ENCODE assay signal across 30 mouse cellular contexts in genomic region chr4:4650251-4650650, GRCm38 (mm10).
A peak's percentile ranks its signal among the peaks of the same experiment; 100 is the strongest.
DNase-seq lines count a peak whose midpoint lies in the region; ATAC-seq and TF ChIP-seq lines count a peak whose summit lies in the region.
"Had no signal": no experiment of that assay in that cellular context is flagged by ENCODE, and none has a peak within 500 bp of the region (broad histone marks: within the 10 kb centered on the region; RNA-seq: fewer than 3 reads in every experiment).

No protein-coding gene starts in this region.

- no peak for TF ChIP-seq CTCF in liver, adult 2 months (IDR thresholded peaks at IDR 0.05; ENCODE audit: low read depth, low read length)
- TF ChIP-seq CTCF in stomach, postnatal 0 days (IDR thresholded peaks at IDR 0.05; ENCODE audit: low read depth) = no peak
- TF ChIP-seq CTCF in heart, adult 2 months (IDR thresholded peaks at IDR 0.05) = no peak

- H3K4me1 ChIP-seq in kidney, embryonic 15.5 days = no peaks in the 10 kb centered on the region
- no peaks in the 10 kb centered on the region for H3K4me1 ChIP-seq in liver, adult 2 months (ENCODE audit: control insufficient read depth, insufficient read depth, low read length)
- no peaks in the 10 kb centered on the region for H3K4me1 ChIP-seq in stomach, embryonic 15.5 days
- H3K4me1 ChIP-seq in stomach, postnatal 0 days (replicated peaks; ENCODE audit: control insufficient read depth, insufficient read depth) = no peaks in the 10 kb centered on the region
- no peaks in the 10 kb centered on the region for H3K4me1 ChIP-seq in heart, adult 2 months (ENCODE audit: control insufficient read depth, insufficient read depth, low read length)
- H3K4me1 ChIP-seq: embryonic facial prominence, embryonic 12.5 days; heart, embryonic 15.5 days; hindbrain, embryonic 13.5 days; limb, embryonic 12.5 days; liver, embryonic 13.5 days; midbrain, embryonic 10.5 days; neural tube, embryonic 13.5 days had no signal

- intact Hi-C loops in heart, adult 2 months (cut with DNase I) = no loop called here

- 43% methylated on average over 1 of the region's 1 CpGs for WGBS in kidney, embryonic 15.5 days
- WGBS in liver, adult 2 months = 67% methylated on average over 1 of the region's 1 CpGs
- 32% methylated on average over 1 of the region's 1 CpGs for WGBS in stomach, embryonic 15.5 days
- 17% methylated on average over 1 of the region's 1 CpGs for WGBS in stomach, postnatal 0 days
- 29% methylated on average over 1 of the region's 1 CpGs for WGBS in heart, adult 2 months

- no peaks in the 10 kb centered on the region for H3K27me3 ChIP-seq in kidney, embryonic 15.5 days
- H3K27me3 ChIP-seq in liver, adult 2 months (ENCODE audit: control insufficient read depth, insufficient read depth, low read length) = no peaks in the 10 kb centered on the region
- no peaks in the 10 kb centered on the region for H3K27me3 ChIP-seq in stomach, embryonic 15.5 days (replicated peaks)
- no peaks in the 10 kb centered on the region for H3K27me3 ChIP-seq in stomach, postnatal 0 days (ENCODE audit: control insufficient read depth, insufficient read depth, low read length)
- H3K27me3 ChIP-seq in heart, adult 2 months (ENCODE audit: control insufficient read depth, insufficient read depth, low read length) = no peaks in the 10 kb centered on the region
- H3K27me3 ChIP-seq: CH12.LX; embryonic facial prominence, embryonic 12.5 days; heart, embryonic 15.5 days; hindbrain, embryonic 13.5 days; limb, embryonic 12.5 days; liver, embryonic 13.5 days; neural tube, embryonic 13.5 days had no signal

- H3K9ac ChIP-seq in kidney, embryonic 15.5 days = no peak overlapping the region
- H3K9ac ChIP-seq in liver, adult 2 months (ENCODE audit: low read depth, low read length) = no peak overlapping the region
- no peak overlapping the region for H3K9ac ChIP-seq in stomach, embryonic 15.5 days
- no peak overlapping the region for H3K9ac ChIP-seq in stomach, postnatal 0 days (ENCODE audit: low read length)
- H3K9ac ChIP-seq in heart, adult 2 months (ENCODE audit: low read depth, low read length) = no peak overlapping the region
- H3K9ac ChIP-seq: embryonic facial prominence, embryonic 12.5 days; heart, embryonic 15.5 days; hindbrain, embryonic 13.5 days; limb, embryonic 12.5 days; liver, embryonic 13.5 days; neural tube, embryonic 13.5 days had no signal

- no peaks in the 10 kb centered on the region for H3K36me3 ChIP-seq in kidney, embryonic 15.5 days
- no peaks in the 10 kb centered on the region for H3K36me3 ChIP-seq in liver, adult 2 months (ENCODE audit: control insufficient read depth, insufficient read depth, low read length)
- H3K36me3 ChIP-seq in stomach, embryonic 15.5 days = no peaks in the 10 kb centered on the region
- no peaks in the 10 kb centered on the region for H3K36me3 ChIP-seq in stomach, postnatal 0 days (ENCODE audit: control insufficient read depth, insufficient read depth, low read length)
- no peaks in the 10 kb centered on the region for H3K36me3 ChIP-seq in heart, adult 2 months (ENCODE audit: control insufficient read depth, insufficient read depth, low read length)
- H3K36me3 ChIP-seq: embryonic facial prominence, embryonic 12.5 days; G1E; heart, embryonic 15.5 days; hindbrain, embryonic 13.5 days; limb, embryonic 12.5 days; liver, embryonic 13.5 days; midbrain, embryonic 10.5 days; neural tube, embryonic 13.5 days had no signal

- TF ChIP-seq EP300 in stomach, postnatal 0 days (optimal IDR thresholded peaks at IDR 0.05) = no peak
- TF ChIP-seq EP300 in heart, adult 2 months (IDR thresholded peaks at IDR 0.05; ENCODE audit: insufficient read depth, low read depth, low read length) = no peak

- TF ChIP-seq POLR2A in liver, adult 2 months (IDR thresholded peaks at IDR 0.05; ENCODE audit: extremely low read depth, insufficient read depth, low read length) = no peak
- TF ChIP-seq POLR2A in heart, adult 2 months (IDR thresholded peaks at IDR 0.05; ENCODE audit: insufficient read depth, low read depth, low read length) = no peak

- no peak overlapping the region for H3K4me3 ChIP-seq in kidney, embryonic 15.5 days (replicated peaks)
- H3K4me3 ChIP-seq in liver, adult 2 months (ENCODE audit: insufficient read depth, low read depth, low read length) = no peak overlapping the region
- H3K4me3 ChIP-seq in stomach, embryonic 15.5 days (replicated peaks) = no peak overlapping the region
- H3K4me3 ChIP-seq in stomach, postnatal 0 days (ENCODE audit: low read depth, low read length) = no peak overlapping the region
- H3K4me3 ChIP-seq in heart, adult 2 months = no peak overlapping the region
- H3K4me3 ChIP-seq: embryonic facial prominence, embryonic 12.5 days; gastrocnemius, adult 2 months; heart, embryonic 15.5 days; hindbrain, embryonic 13.5 days; limb, embryonic 12.5 days; liver, embryonic 13.5 days; midbrain, embryonic 10.5 days; myocyte; neural tube, embryonic 13.5 days had no signal

- H3K79me2 ChIP-seq in liver, adult 2 months (ENCODE audit: control insufficient read depth, insufficient read depth, low read length) = no peaks in the 10 kb centered on the region
- no peaks in the 10 kb centered on the region for H3K79me2 ChIP-seq in heart, adult 2 months (replicated peaks; ENCODE audit: control insufficient read depth, insufficient read depth, low read length)

- H3K4me2 ChIP-seq in kidney, embryonic 15.5 days = no peak overlapping the region
- H3K4me2 ChIP-seq in stomach, embryonic 15.5 days = no peak overlapping the region
- H3K4me2 ChIP-seq in stomach, postnatal 0 days (replicated peaks; ENCODE audit: low read depth) = no peak overlapping the region
- H3K4me2 ChIP-seq: embryonic facial prominence, embryonic 12.5 days; heart, embryonic 15.5 days; hindbrain, embryonic 13.5 days; limb, embryonic 12.5 days; liver, embryonic 13.5 days; neural tube, embryonic 13.5 days had no signal

- no peak overlapping the region; the same call in 1 of the 2 replicates for H3K27ac ChIP-seq in kidney, embryonic 15.5 days
- no peak overlapping the region for H3K27ac ChIP-seq in liver, adult 2 months (replicated peaks; ENCODE audit: insufficient read depth, low read depth, low read length)
- H3K27ac ChIP-seq in stomach, embryonic 15.5 days = peak overlapping the region; percentile 40; the same call in 1 of the 2 replicates
- no peak overlapping the region for H3K27ac ChIP-seq in stomach, postnatal 0 days (replicated peaks)
- H3K27ac ChIP-seq in heart, adult 2 months = no peak overlapping the region
- H3K27ac ChIP-seq: embryonic facial prominence, embryonic 12.5 days; gastrocnemius, adult 2 months; heart, embryonic 15.5 days; hindbrain, embryonic 13.5 days; limb, embryonic 12.5 days; liver, embryonic 13.5 days; midbrain, embryonic 10.5 days; neural tube, embryonic 13.5 days had no signal

- H3K9me3 ChIP-seq in kidney, embryonic 15.5 days (replicated peaks) = no peaks in the 10 kb centered on the region
- no peaks in the 10 kb centered on the region for H3K9me3 ChIP-seq in stomach, embryonic 15.5 days
- no peaks in the 10 kb centered on the region for H3K9me3 ChIP-seq in stomach, postnatal 0 days (ENCODE audit: control insufficient read depth, low read length)
- H3K9me3 ChIP-seq: embryonic facial prominence, embryonic 12.5 days; G1E; heart, embryonic 15.5 days; hindbrain, embryonic 13.5 days; limb, embryonic 12.5 days; liver, embryonic 13.5 days; midbrain, embryonic 10.5 days; neural tube, embryonic 13.5 days had no signal

- DNase-seq in kidney, postnatal 25 days = no peak
- DNase-seq in liver, adult 2 months (ENCODE audit: extremely low read depth, low read depth, low spot score) = peak; percentile 16
- no peak for DNase-seq in liver
- DNase-seq in stomach, postnatal 0 days (ENCODE audit: low spot score) = no peak
- DNase-seq in urinary bladder, postnatal 4 days (ENCODE audit: low spot score in 2 of 2) = no peak
- DNase-seq in heart, adult 2 months = no peak
- DNase-seq: adrenal gland, adult 8-10 months; cerebellum, adult 11-12 months; cerebellum, postnatal 14 days; gastrocnemius, adult 2 months; heart, postnatal 36 days; layer of hippocampus, postnatal 36 days; liver, embryonic 13.5 days; retina, postnatal 1 day; right cerebral cortex, postnatal 25 days; spleen, adult 18-20 months; thymus, postnatal 36 days had no signal

- ATAC-seq in kidney, embryonic 15.5 days (replicated peaks; ENCODE audit: low FRiP score) = peak; percentile 74
- no peak for ATAC-seq in stomach, embryonic 15.5 days (ENCODE audit: insufficient read depth, low FRiP score, low read depth)
- no peak for ATAC-seq in stomach, postnatal 0 days (ENCODE audit: low FRiP score, low TSS enrichment)
- ATAC-seq: forebrain, embryonic 14.5 days; midbrain, embryonic 16.5 days had no signal
